Mouse (Mus musculus): ENCODE data around the gene Rnps1.

Gene Rnps1

DNA sequence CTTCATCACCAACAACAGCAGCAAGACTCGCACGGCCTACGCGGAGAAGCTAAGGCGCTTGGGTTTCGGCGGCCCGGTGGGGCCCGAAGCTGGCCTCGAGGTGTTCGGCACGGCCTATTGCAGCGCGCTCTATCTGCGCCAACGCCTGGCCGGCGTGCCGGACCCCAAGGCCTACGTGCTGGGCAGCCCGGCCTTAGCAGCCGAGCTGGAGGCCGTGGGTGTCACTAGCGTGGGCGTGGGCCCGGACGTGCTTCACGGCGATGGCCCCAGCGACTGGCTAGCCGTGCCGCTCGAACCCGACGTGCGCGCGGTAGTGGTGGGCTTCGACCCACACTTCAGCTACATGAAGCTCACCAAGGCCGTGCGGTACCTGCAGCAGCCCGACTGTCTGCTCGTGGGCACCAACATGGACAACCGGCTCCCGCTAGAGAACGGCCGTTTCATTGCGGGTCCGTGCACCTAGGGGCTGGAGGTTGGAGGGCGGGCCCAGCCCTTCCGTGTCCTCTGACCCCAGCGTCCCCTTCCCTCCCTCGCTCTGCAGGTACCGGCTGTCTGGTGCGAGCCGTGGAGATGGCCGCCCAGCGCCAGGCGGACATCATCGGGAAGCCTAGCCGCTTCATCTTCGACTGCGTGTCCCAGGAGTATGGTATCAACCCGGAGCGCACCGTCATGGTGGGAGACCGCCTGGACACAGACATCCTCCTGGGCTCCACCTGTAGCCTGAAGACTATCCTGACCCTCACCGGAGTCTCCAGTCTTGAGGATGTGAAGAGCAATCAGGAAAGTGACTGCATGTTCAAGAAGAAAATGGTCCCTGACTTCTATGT, 56.5 kb downstream of the Rnps1 start:
- DNase-seq (ENCODE audit: low spot score), result no peak

DNA sequence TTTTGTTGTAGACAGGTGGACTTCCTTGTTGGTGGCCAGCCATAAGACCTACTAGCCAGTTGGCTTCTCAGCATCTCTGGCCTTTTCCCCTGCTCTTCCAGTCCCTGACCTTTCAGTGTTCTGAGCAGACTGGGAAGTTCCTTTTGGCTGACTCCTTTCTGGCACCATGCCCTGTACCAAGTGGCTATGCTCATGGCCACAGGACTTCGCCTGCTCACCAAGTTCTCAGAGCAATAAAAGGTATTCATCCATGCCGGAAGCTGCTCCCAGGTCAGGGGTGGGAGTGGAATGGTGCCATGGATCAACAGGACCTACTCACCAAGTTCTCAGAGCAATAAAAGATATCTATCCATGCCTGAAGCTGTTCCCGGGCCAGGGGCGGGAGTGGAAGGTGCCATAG, 58.1 kb downstream of the Rnps1 start:
- peak; percentile 67 for DNase-seq (ENCODE audit: low spot score)

DNA sequence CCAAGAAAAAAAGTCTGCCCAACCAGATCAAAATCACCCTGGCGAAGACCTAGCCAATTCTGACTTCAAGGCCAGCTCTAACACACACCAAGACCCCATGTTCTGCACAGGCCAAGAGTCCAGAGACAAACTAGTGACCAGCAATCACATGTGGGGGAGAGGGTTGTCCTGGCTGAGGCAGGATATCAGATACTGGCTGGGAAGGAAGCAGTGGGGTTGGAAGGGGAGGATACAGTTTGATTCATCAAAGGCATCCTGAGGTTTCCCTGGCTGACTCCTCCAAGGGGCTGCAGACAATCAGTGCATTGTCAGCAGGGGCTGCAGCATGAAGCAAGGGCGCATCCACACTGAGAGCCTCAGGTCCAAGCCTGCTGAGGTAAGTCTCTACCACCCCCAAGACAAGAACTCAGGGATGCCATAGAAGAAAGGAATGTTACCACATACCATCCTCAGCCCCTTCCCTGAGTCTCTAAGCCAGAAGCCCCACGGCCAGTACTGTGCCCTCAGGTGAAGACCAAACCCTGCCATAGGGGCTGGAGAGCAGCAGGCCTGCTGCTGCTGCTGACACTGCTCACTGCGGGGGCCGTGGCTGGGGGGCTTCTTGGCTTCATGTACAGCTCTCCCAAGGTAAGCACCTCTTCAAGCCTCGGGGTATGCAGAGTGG, 59.4 kb downstream of the Rnps1 start, which contains the start of gene Bricd5:
Bricd5 (plus strand) TSS at position 273 of the 664 bp plus-strand sequence.
- DNase-seq (ENCODE audit: low spot score), result no peak

DNA sequence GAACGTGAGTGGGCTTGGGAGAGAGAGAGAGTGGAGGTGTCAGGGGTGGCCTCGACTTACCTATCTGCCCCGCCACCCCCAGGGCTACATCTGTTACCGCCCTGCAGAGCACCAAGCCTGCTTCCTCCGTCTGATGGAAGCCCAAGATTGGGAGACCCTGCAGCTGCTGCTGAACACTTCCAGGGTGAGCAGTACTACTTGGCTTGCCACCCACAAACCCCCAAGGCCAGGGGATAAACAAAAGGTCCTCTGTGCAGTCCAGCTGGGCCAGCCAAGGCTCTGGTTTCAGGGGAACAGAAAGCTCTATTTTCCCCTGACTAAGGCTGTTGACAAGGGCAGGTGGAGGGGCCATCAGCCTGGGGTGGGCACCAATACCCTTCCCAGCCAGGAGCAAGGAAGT, 60.2 kb downstream of the Rnps1 start:
- no peak for DNase-seq (ENCODE audit: low spot score)

Measured in lung, postnatal 25 days (tissue).